Mouse (Mus musculus): ENCODE results near the gene Gm6525. TPM values are rescaled to one million over a fixed set of nuclear protein-coding genes. Genes with fewer than 3 reads are reported as not detected.

Gm6525 gene
- polyA plus RNA-seq, 1 experiment from 2014 or later: 0.28 TPM

- Histone ChIP-seq H3K27ac (replicated peaks) (no peak overlapping the region), H3K27me3 (replicated peaks) (no peaks in the 10 kb centered on the region), H3K4me3 (no peak overlapping the region), H3K4me2 (no peak overlapping the region), H3K9me3 (no peaks in the 10 kb centered on the region), H3K36me3 (no peaks in the 10 kb centered on the region), H3K9ac (no peak overlapping the region), H3K4me1 (no peaks in the 10 kb centered on the region)
- ATAC-seq (ENCODE audit: extremely low read depth, insufficient number of reproducible peaks, low FRiP score, low TSS enrichment): no peak
- WGBS: 90% methylated on average over 9 of the region's 9 CpGs
These were observed 25.6 kb downstream of the Gm6525 start for GRCm38 (mm10) chr3:84199516-84199915.

GRCm38 (mm10) chr3:84200559-84201420 is 26.9 kb downstream of the Gm6525 start:
- WGBS: 70% methylated on average over 13 of the region's 13 CpGs

GRCm38 (mm10) chr3:84204640-84205039 is 30.7 kb downstream of the Gm6525 start:
- no peak overlapping the region for H3K4me3 ChIP-seq
- H3K36me3 ChIP-seq: no peaks in the 10 kb centered on the region
- H3K27ac ChIP-seq (replicated peaks): no peak overlapping the region
- H3K4me1 ChIP-seq: no peaks in the 10 kb centered on the region
- 77% methylated on average over 5 of the region's 5 CpGs for WGBS
- H3K27me3 ChIP-seq (replicated peaks): no peaks in the 10 kb centered on the region
- no peaks in the 10 kb centered on the region for H3K9me3 ChIP-seq
- no peak for ATAC-seq (ENCODE audit: extremely low read depth, insufficient number of reproducible peaks, low FRiP score, low TSS enrichment)
- no peak overlapping the region for H3K9ac ChIP-seq
- H3K4me2 ChIP-seq: no peak overlapping the region

More at GRCm38 (mm10) chr3:84200559-84201420, 26.9 kb downstream of the Gm6525 start:
- H3K36me3 ChIP-seq: no peaks in the 10 kb centered on the region
- H3K4me2 ChIP-seq: no peak overlapping the region
- H3K9ac ChIP-seq: no peak overlapping the region
- H3K4me3 ChIP-seq: no peak overlapping the region
- H3K27me3 ChIP-seq (replicated peaks): no peaks in the 10 kb centered on the region
- no peak overlapping the region for H3K27ac ChIP-seq (replicated peaks)
- ATAC-seq (ENCODE audit: extremely low read depth, insufficient number of reproducible peaks, low FRiP score, low TSS enrichment): no peak
- no peaks in the 10 kb centered on the region for H3K9me3 ChIP-seq
- H3K4me1 ChIP-seq: no peaks in the 10 kb centered on the region

GRCm38 (mm10) chr3:84205650-84206049 is 31.7 kb downstream of the Gm6525 start:
- H3K9ac ChIP-seq: no peak overlapping the region
- no peak for ATAC-seq (ENCODE audit: extremely low read depth, insufficient number of reproducible peaks, low FRiP score, low TSS enrichment)
- H3K9me3 ChIP-seq: no peaks in the 10 kb centered on the region
- no peak overlapping the region for H3K4me3 ChIP-seq
- H3K36me3 ChIP-seq: no peaks in the 10 kb centered on the region
- WGBS: 74% methylated on average over 6 of the region's 6 CpGs
- no peaks in the 10 kb centered on the region for H3K27me3 ChIP-seq (replicated peaks)
- H3K4me2 ChIP-seq: no peak overlapping the region
- no peaks in the 10 kb centered on the region for H3K4me1 ChIP-seq
- no peak overlapping the region for H3K27ac ChIP-seq (replicated peaks)

GRCm38 (mm10) chr3:84206106-84206505 is 32.2 kb downstream of the Gm6525 start:
- no peak overlapping the region for H3K27ac ChIP-seq (replicated peaks)
- H3K4me3 ChIP-seq: no peak overlapping the region
- no peak overlapping the region for H3K9ac ChIP-seq
- 81% methylated on average over 3 of the region's 3 CpGs for WGBS
- H3K4me2 ChIP-seq: no peak overlapping the region
- no peak for ATAC-seq (ENCODE audit: extremely low read depth, insufficient number of reproducible peaks, low FRiP score, low TSS enrichment)
- H3K4me1 ChIP-seq: no peaks in the 10 kb centered on the region
- H3K36me3 ChIP-seq: no peaks in the 10 kb centered on the region
- H3K27me3 ChIP-seq (replicated peaks): no peaks in the 10 kb centered on the region
- no peaks in the 10 kb centered on the region for H3K9me3 ChIP-seq

- Histone ChIP-seq H3K4me2 (no peak overlapping the region), H3K9ac (no peak overlapping the region), H3K4me1 (no peaks in the 10 kb centered on the region), H3K27ac (replicated peaks) (no peak overlapping the region), H3K27me3 (replicated peaks) (no peaks in the 10 kb centered on the region), H3K9me3 (no peaks in the 10 kb centered on the region), H3K4me3 (no peak overlapping the region), H3K36me3 (no peaks in the 10 kb centered on the region)
- no peak for ATAC-seq (ENCODE audit: extremely low read depth, insufficient number of reproducible peaks, low FRiP score, low TSS enrichment)
- WGBS: 47% methylated on average over 2 of the region's 2 CpGs
These were observed 33.5 kb downstream of the Gm6525 start for GRCm38 (mm10) chr3:84207366-84207765.

GRCm38 (mm10) chr3:84208475-84208874 is 34.6 kb downstream of the Gm6525 start:
- Histone ChIP-seq H3K4me3 (no peak overlapping the region), H3K4me2 (no peak overlapping the region), H3K9me3 (no peaks in the 10 kb centered on the region), H3K27ac (replicated peaks) (no peak overlapping the region), H3K9ac (no peak overlapping the region), H3K36me3 (no peaks in the 10 kb centered on the region), H3K4me1 (no peaks in the 10 kb centered on the region), H3K27me3 (replicated peaks) (no peaks in the 10 kb centered on the region)
- WGBS: 86% methylated on average over 7 of the region's 7 CpGs
- no peak for ATAC-seq (ENCODE audit: extremely low read depth, insufficient number of reproducible peaks, low FRiP score, low TSS enrichment)

GRCm38 (mm10) chr3:84208917-84209513 is 35.1 kb downstream of the Gm6525 start:
- Histone ChIP-seq H3K36me3 (no peaks in the 10 kb centered on the region), H3K9ac (no peak overlapping the region), H3K27me3 (replicated peaks) (no peaks in the 10 kb centered on the region), H3K4me3 (no peak overlapping the region), H3K4me1 (no peaks in the 10 kb centered on the region), H3K9me3 (no peaks in the 10 kb centered on the region), H3K27ac (replicated peaks) (no peak overlapping the region), H3K4me2 (no peak overlapping the region)
- 84% methylated on average over 7 of the region's 7 CpGs for WGBS
- ATAC-seq (ENCODE audit: extremely low read depth, insufficient number of reproducible peaks, low FRiP score, low TSS enrichment): no peak

GRCm38 (mm10) chr3:84211340-84211875 is 37.5 kb downstream of the Gm6525 start:
- 79% methylated on average over 7 of the region's 7 CpGs for WGBS
- no peak overlapping the region for H3K27ac ChIP-seq (replicated peaks)
- H3K27me3 ChIP-seq (replicated peaks): 0 out of 2 replicates have a peak, but pooled peaks cover 4% of the 10 kb centered on the region
- H3K4me2 ChIP-seq: no peak overlapping the region
- H3K4me1 ChIP-seq: no peaks in the 10 kb centered on the region
- no peaks in the 10 kb centered on the region for H3K36me3 ChIP-seq
- no peak for ATAC-seq (ENCODE audit: extremely low read depth, insufficient number of reproducible peaks, low FRiP score, low TSS enrichment)
- no peak overlapping the region for H3K9ac ChIP-seq
- no peak overlapping the region for H3K4me3 ChIP-seq
- no peaks in the 10 kb centered on the region for H3K9me3 ChIP-seq

GRCm38 (mm10) chr3:84214501-84214900 is 40.6 kb downstream of the Gm6525 start:
- no peak overlapping the region for H3K4me3 ChIP-seq
- H3K9me3 ChIP-seq: no peaks in the 10 kb centered on the region
- no peak for ATAC-seq (ENCODE audit: extremely low read depth, insufficient number of reproducible peaks, low FRiP score, low TSS enrichment)
- WGBS: 60% methylated on average over 6 of the region's 6 CpGs
- no peak overlapping the region for H3K4me2 ChIP-seq
- no peaks in the 10 kb centered on the region for H3K36me3 ChIP-seq
- no peak overlapping the region for H3K27ac ChIP-seq (replicated peaks)
- peaks cover 23% of the 10 kb centered on the region; the same call in 1 of the 2 replicates for H3K27me3 ChIP-seq (replicated peaks)
- H3K9ac ChIP-seq: no peak overlapping the region
- peaks cover under 1% of the 10 kb centered on the region for H3K4me1 ChIP-seq

GRCm38 (mm10) chr3:84215253-84215652 is 41.3 kb downstream of the Gm6525 start:
- H3K36me3 ChIP-seq: no peaks in the 10 kb centered on the region
- H3K4me2 ChIP-seq: no peak overlapping the region
- peaks cover 8% of the 10 kb centered on the region for H3K4me1 ChIP-seq
- peaks cover 28% of the 10 kb centered on the region; the same call in 1 of the 2 replicates for H3K27me3 ChIP-seq (replicated peaks)
- WGBS: 69% methylated on average over 9 of the region's 9 CpGs
- H3K9ac ChIP-seq: no peak overlapping the region
- no peak overlapping the region for H3K4me3 ChIP-seq
- H3K9me3 ChIP-seq: no peaks in the 10 kb centered on the region
- ATAC-seq (ENCODE audit: extremely low read depth, insufficient number of reproducible peaks, low FRiP score, low TSS enrichment): no peak
- no peak overlapping the region for H3K27ac ChIP-seq (replicated peaks)

All from heart, embryonic 13.5 days (tissue).